Mouse (Mus musculus) heart, embryonic 10.5 days (tissue): ENCODE data around the gene Tuba8. TPM values are rescaled to one million over a fixed set of nuclear protein-coding genes. Genes with fewer than 3 reads are reported as not detected.

Source experiments
- DNase-seq: peaks from one replicate; pipeline ENCODE4 v3.0.0-alpha.2; 2017; ENCODE audit warnings: low spot score
- H3K27ac ChIP-seq: fragments of 300-500 bp; sonication (generic); 2 replicates; pipeline ENCODE4 v1.5.1; 2016; ENCODE audit warnings: mild to moderate bottlenecking
- H3K27me3 ChIP-seq: fragments of 300-500 bp; sonication (generic); 2 replicates; pipeline ENCODE4 v1.6.1; 2016; ENCODE audit warnings: mild to moderate bottlenecking; ENCODE audit not compliant: poor library complexity, insufficient read depth, severe bottlenecking
- H3K36me3 ChIP-seq: fragments of 300-500 bp; sonication (generic); 2 replicates; pipeline ENCODE4 v1.6.1; 2016; ENCODE audit warnings: mild to moderate bottlenecking, moderate library complexity
- H3K4me1 ChIP-seq: fragments of 300-500 bp; sonication (generic); 2 replicates; pipeline ENCODE4 v1.6.1; 2016; ENCODE audit warnings: mild to moderate bottlenecking
- H3K4me3 ChIP-seq: fragments of 300-500 bp; sonication (generic); 2 replicates; pipeline ENCODE4 v1.5.1; 2016; ENCODE audit warnings: mild to moderate bottlenecking, moderate library complexity
- H3K9me3 ChIP-seq: fragments of 300-500 bp; sonication (generic); 2 replicates; pipeline ENCODE4 v1.6.1; 2016; ENCODE audit warnings: mild to moderate bottlenecking, moderate library complexity
- WGBS: fragments of 180-500 bp; shearing (Covaris S2); methylation state at CpG from one replicate; pipeline ENCODE4 v1.1.7; 2016; 5-methylcytosine and 5-hydroxymethylcytosine counted together
- polyA plus RNA-seq: library from polyadenylated mRNA; unstranded; fragments of >200 nt; fragmentation: Nextera tagmentation; extraction: Ambion mirVana; gene quantifications from 2 replicates; pipeline ENCODE4 v1.2.1, GENCODE M21; 2016

The Tuba8 gene
- polyA plus RNA-seq, 1 experiment from 2014 or later: 2.3 TPM

DNA sequence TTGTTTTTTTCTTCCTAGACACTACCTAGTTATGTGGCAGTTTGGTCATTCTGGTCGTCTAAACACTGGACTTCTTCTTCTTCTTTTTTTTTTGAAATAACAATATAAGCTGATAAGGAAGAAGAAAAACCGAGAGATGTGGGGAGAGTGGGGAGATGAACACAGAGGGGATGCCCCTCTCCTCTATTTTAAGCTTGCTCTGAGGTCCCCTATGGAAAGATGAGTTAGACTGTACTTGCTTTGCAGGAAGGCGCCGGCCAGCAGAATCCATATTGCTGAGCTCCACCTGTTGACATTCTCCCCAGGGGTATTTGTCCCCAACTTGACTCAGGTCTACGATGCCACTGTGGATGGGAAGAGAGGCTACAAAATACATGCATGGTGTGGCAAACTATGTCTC lies 13.6 kb downstream of the Tuba8 start:
- Histone ChIP-seq H3K27ac (no peak overlapping the region; the same call in 1 of the 2 replicates), H3K9me3 (no peaks in the 10 kb centered on the region), H3K36me3 (no peaks in the 10 kb centered on the region), H3K27me3 (no peaks in the 10 kb centered on the region), H3K4me1 (peaks cover 26% of the 10 kb centered on the region), H3K4me3 (no peak overlapping the region)
- WGBS: 53% methylated on average over 5 of the region's 5 CpGs
- no peak for DNase-seq

DNA sequence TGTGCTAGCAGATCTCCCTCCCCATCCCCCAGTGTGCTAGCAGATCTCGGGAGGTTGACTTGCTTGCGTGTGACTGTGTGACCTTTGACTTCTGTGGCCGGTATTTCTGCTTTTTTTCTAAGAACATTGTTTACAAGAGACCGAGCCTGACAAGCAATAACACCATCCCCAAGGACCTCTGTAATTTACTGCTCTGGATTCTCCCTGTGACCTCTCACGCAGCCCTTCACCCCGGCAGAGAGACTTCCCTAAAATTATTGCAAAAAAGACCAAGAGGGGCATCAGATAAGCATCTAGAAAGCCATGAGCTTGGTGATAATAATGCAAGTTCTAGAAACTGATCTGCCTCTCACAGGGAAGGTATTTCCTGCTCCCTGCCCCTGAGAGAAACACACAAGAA lies 14.5 kb downstream of the Tuba8 start:
- H3K27ac ChIP-seq: no peak overlapping the region

DNA sequence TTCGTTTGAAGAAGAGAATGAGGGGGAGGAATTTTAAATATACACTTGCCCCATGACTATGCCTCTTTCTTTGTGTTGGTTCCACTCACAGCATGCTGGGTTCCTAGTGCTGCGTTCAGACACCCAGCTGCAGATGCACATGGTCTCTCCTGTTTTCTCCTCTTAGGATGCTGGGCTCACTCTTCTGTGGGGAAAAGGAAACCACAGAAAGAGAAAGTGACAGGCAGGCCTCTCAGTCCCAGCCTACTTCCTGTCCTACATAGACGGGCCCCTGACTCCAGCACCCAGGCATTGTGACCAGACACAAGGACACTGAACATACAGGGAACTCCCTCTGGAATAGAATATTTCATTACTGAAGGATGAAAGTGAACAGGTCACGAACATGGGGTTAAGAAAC lies 15.5 kb downstream of the Tuba8 start:
- H3K27ac ChIP-seq: no peak overlapping the region
- H3K27me3 ChIP-seq: no peaks in the 10 kb centered on the region
- WGBS: 61% methylated on average over 4 of the region's 4 CpGs
- DNase-seq: no peak
- H3K36me3 ChIP-seq: no peaks in the 10 kb centered on the region
- no peak overlapping the region for H3K4me3 ChIP-seq
- no peaks in the 10 kb centered on the region for H3K9me3 ChIP-seq
- peaks cover 18% of the 10 kb centered on the region for H3K4me1 ChIP-seq

More for the DNA sequence above, 14.5 kb downstream of the Tuba8 start:
- 20% methylated on average over 6 of the region's 6 CpGs for WGBS
- H3K27me3 ChIP-seq: no peaks in the 10 kb centered on the region
- DNase-seq: no peak
- H3K36me3 ChIP-seq: no peaks in the 10 kb centered on the region
- H3K9me3 ChIP-seq: no peaks in the 10 kb centered on the region
- H3K4me3 ChIP-seq: no peak overlapping the region
- peaks cover 20% of the 10 kb centered on the region for H3K4me1 ChIP-seq

- no peaks in the 10 kb centered on the region for H3K27me3 ChIP-seq
- H3K9me3 ChIP-seq: no peaks in the 10 kb centered on the region
- peaks cover 18% of the 10 kb centered on the region for H3K4me1 ChIP-seq
- no peak overlapping the region for H3K4me3 ChIP-seq
- DNase-seq: no peak
- 82% methylated on average over 2 of the region's 2 CpGs for WGBS
- no peaks in the 10 kb centered on the region for H3K36me3 ChIP-seq
- H3K27ac ChIP-seq: no peak overlapping the region
Measured at GRCm38 (mm10) chr6:121226744-121227143, 16.2 kb downstream of the Tuba8 start.

DNA sequence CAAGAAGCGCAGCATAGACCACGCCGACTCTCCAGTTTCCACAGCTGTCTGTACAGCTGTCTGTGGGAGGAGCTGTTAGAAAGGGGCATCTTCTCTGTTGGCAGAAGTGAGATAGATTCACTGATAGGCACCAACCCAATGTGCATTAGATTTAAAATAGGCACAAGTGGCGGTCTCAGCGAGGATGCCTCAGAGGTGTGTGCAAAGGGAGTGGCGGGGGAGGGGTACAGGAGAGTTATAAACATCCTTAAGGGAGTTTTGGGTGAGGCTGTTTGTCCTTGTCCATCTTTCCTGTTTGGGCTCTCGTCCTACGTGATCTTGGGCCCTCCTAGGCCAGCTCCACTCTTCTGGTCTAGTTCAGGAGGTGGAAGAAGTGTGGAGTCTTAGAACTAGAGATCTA lies 17.9 kb downstream of the Tuba8 start:
- H3K4me1 ChIP-seq: peaks cover 18% of the 10 kb centered on the region
- H3K9me3 ChIP-seq: no peaks in the 10 kb centered on the region
- no peaks in the 10 kb centered on the region for H3K27me3 ChIP-seq
- no peak overlapping the region for H3K4me3 ChIP-seq
- DNase-seq: no peak
- WGBS: 60% methylated on average over 8 of the region's 8 CpGs
- no peak overlapping the region for H3K27ac ChIP-seq
- H3K36me3 ChIP-seq: no peaks in the 10 kb centered on the region

- no peak for DNase-seq
- H3K4me1 ChIP-seq: no peaks in the 10 kb centered on the region
- no peaks in the 10 kb centered on the region for H3K36me3 ChIP-seq
- 61% methylated on average over 1 of the region's 1 CpGs for WGBS
- H3K27ac ChIP-seq: no peak overlapping the region
- H3K27me3 ChIP-seq: no peaks in the 10 kb centered on the region
- no peaks in the 10 kb centered on the region for H3K9me3 ChIP-seq
- no peak overlapping the region for H3K4me3 ChIP-seq
Measured at GRCm38 (mm10) chr6:121232652-121233051, 22.2 kb downstream of the Tuba8 start.

GRCm38 (mm10) chr6:121236386-121236785 lies 25.9 kb downstream of the Tuba8 start:
- Histone ChIP-seq H3K27me3 (no peaks in the 10 kb centered on the region), H3K36me3 (no peaks in the 10 kb centered on the region), H3K9me3 (no peaks in the 10 kb centered on the region), H3K27ac (no peak overlapping the region), H3K4me3 (no peak overlapping the region), H3K4me1 (no peaks in the 10 kb centered on the region)
- DNase-seq: no peak
- 89% methylated on average over 2 of the region's 2 CpGs for WGBS

DNA sequence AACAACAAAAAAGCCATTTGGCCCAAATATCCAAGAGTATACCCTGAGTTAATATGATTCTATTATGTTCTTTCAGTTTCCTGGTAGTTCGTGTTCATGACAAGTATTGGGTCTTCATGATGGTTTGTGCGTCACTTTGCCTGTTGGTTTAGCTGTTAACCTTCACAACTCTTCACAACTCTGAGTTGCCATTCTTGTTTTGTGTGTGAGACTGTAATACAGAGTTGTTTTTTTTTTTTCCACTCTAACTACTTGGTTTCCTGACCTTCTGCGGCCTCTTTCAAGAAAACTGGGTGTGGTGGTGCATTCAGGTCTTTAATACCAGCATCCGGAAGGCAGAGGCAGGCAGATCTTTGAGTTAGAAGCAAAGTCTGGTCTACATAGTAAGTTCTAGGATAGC lies 27.7 kb downstream of the Tuba8 start:
- no peaks in the 10 kb centered on the region for H3K4me1 ChIP-seq
- DNase-seq: no peak
- H3K9me3 ChIP-seq: no peaks in the 10 kb centered on the region
- H3K27me3 ChIP-seq: peaks cover 11% of the 10 kb centered on the region; the same call in 1 of the 2 replicates
- H3K4me3 ChIP-seq: no peak overlapping the region
- H3K36me3 ChIP-seq: no peaks in the 10 kb centered on the region
- 88% methylated on average over 4 of the region's 4 CpGs for WGBS
- no peak overlapping the region for H3K27ac ChIP-seq

GRCm38 (mm10) chr6:121241780-121242179 lies 31.3 kb downstream of the Tuba8 start:
- no peak overlapping the region for H3K4me3 ChIP-seq
- no peaks in the 10 kb centered on the region for H3K36me3 ChIP-seq
- peaks cover 3% of the 10 kb centered on the region; the same call in 1 of the 2 replicates for H3K4me1 ChIP-seq
- WGBS: 73% methylated on average over 2 of the region's 2 CpGs
- no peak overlapping the region for H3K27ac ChIP-seq
- no peak for DNase-seq
- no peaks in the 10 kb centered on the region for H3K9me3 ChIP-seq
- peaks cover 23% of the 10 kb centered on the region for H3K27me3 ChIP-seq

DNA sequence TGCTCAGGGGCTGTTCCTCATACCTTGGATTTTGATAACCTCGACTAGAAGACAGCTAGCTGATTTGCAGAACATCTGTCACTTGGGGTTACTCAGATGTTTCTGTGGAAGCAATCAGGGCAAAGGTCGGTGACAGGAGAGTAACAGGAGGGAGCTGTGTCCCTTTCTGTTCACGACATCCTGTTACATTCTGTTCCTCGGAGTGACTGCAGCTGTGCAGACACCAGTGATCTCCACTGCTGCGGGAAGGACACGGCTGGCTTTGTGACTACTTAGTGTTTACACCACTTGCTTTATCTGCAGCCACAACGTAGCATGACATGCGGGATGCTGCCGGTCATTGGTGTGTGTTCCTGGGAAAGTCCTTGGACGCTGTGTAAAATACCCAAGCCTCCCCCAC lies 32.7 kb downstream of the Tuba8 start:
- H3K27ac ChIP-seq: no peak overlapping the region
- WGBS: 40% methylated on average over 10 of the region's 10 CpGs
- H3K27me3 ChIP-seq: peaks cover 36% of the 10 kb centered on the region
- no peak overlapping the region for H3K4me3 ChIP-seq
- H3K36me3 ChIP-seq: no peaks in the 10 kb centered on the region
- H3K9me3 ChIP-seq: no peaks in the 10 kb centered on the region
- DNase-seq: no peak
- peaks cover 3% of the 10 kb centered on the region; the same call in 1 of the 2 replicates for H3K4me1 ChIP-seq

DNA sequence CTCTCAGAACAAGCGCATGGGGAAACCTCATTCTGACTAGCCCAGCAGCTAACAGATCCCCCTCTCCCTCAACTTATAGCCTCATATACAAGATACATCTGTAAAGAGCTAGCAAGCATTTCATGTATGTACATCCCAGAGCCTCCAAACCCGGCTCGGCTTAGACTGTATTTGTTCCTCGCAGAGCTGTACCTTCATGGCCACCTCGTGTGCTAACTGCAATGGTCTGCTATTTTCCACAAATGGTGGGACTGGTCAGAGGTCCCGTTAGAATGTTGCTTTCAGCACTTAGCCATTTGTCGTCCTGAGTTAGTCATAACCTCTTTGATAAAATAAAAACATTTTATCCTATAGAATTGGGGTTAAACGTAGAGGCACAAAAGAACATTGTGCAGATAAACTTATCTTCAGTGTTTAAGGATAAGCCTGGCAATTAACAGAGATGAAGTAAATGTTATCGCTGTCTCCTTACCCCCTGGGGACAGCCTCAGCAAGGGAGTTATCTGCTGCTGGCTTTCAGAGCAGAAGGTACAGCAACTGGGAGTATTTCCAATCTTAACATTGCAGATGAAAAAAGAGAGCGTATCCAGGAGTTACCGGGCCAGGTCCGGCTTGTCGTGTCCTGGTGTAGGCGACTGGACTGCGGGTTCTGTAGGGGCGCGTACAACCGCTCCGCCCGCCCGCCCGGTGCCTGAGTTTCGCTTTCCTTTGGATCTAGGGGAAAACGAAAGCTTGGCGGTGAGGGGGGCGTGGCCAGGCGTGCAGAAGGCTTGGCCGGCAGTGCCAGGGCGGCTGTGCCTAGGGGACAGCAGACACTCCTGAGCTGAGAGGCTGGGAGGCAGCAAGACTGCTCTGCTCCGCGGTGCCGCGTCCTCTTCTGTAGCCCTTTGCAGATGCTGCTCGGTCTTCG lies 34.9 kb downstream of the Tuba8 start, which contains the start of gene Usp18:
TSS of gene Usp18 (plus strand) at position 780 of the 910 bp plus-strand sequence.
- Histone ChIP-seq H3K27ac (peak within 1 kb of the TSS; percentile 56; the same call in 1 of the 2 replicates), H3K27me3 (peaks cover 36% of the 10 kb centered on the region), H3K36me3 (no peaks in the 10 kb centered on the region), H3K4me1 (peaks cover 3% of the 10 kb centered on the region; the same call in 1 of the 2 replicates), H3K4me3 (peak within 1 kb of the TSS; percentile 66), H3K9me3 (no peaks in the 10 kb centered on the region)
- WGBS: 7% methylated on average over 35 of the region's 35 CpGs
- DNase-seq: peak; percentile 89

DNA sequence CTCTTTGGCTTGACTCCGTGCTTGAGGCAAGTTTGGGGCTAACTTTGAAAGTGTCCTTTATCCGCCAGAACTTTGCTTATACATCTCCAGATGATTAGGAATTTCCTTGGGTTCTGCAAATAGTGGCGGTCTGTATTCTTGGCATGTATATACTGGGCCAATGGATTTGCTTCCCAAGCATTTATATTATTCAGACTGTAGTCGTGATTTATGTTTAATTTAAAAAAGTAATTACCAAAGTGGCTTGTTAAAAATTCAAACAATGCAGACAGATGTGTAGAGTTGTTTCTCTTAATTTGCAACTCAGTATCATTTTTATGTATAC lies 35.5 kb downstream of the Tuba8 start:
- Histone ChIP-seq H3K9me3 (no peaks in the 10 kb centered on the region), H3K4me3 (peak overlapping the region; percentile 66), H3K27ac (peak overlapping the region; percentile 56; the same call in 1 of the 2 replicates), H3K4me1 (peaks cover 3% of the 10 kb centered on the region; the same call in 1 of the 2 replicates), H3K36me3 (no peaks in the 10 kb centered on the region), H3K27me3 (peaks cover 36% of the 10 kb centered on the region)
- DNase-seq: no peak
- 17% methylated on average over 4 of the region's 4 CpGs for WGBS

DNA sequence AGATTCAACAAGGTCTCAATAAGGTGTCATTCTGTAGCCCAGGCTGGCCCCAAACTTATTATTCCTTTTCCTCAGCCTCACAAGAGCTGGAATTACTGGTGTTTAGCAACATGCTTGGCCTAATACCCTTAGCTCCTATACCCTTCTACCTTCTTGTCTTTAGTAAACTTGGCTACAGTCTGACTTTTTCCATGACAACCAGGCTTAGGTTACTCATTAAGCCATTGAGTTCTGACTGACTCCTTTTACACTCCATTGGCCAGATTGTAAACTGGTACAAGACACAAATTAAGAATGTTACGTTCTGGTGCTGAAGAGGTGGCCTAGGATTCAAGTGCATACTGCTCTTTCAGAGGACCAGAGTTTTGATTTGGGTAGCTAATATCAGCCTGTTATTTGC lies 39.9 kb downstream of the Tuba8 start:
- Histone ChIP-seq H3K27me3 (peaks cover 14% of the 10 kb centered on the region), H3K36me3 (no peaks in the 10 kb centered on the region), H3K27ac (no peak overlapping the region), H3K4me1 (no peaks in the 10 kb centered on the region), H3K4me3 (no peak overlapping the region), H3K9me3 (no peaks in the 10 kb centered on the region)
- no peak for DNase-seq
- WGBS: 85% methylated on average over 1 of the region's 1 CpGs
